Mouse (Mus musculus): ENCODE results near the gene B3gnt2. TPM values are rescaled to one million over a fixed set of nuclear protein-coding genes. Genes with fewer than 3 reads are reported as not detected.

Gene B3gnt2
- 1 to 10 TPM; 6.5 to 8.3 TPM for total RNA-seq (2021)

DNA sequence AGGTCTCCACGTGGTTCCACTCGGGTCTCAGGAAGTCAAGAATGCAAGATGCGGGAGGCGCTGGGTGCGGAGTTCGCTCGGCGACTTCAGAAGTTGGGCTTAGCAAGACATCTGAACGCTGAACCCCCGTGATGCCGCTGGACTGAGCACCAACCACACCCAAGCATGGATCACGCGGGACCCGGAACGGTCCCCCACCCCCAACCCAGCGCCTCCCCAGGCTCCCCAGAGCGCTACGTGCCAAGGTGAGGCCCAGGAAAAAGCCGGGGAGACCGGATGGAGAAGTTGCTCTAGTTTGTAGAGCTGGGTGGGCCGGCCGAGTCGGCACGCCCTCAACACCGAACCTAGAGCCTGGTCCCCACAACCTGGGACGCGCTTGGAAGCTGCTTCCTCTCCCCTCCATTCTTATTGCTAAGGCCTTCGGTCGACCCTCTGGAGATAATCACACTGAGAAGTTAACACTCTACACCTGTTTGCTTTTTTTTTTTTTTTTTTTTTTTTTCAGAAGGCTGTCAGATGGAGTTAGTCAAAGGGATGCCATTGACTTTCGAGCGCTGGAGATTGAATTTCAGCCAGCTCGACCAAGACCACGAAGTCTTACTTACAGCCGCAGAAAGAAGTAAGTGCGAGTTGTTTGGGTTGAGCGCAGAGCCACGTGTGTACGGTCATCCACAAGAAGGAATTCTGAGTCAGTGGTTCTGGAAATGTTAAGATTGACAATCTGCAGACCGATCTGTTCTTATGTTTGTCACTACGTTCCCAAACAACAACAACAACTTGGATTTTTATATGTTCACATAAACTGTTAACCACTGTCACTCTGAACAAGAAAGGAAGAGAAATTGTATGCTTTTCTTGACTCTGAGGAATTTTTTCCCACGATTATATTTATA, at the start of gene B3gnt2:
TSS of gene B3gnt2 (minus strand) at position 627 of the 893 bp plus-strand sequence.
- intact Hi-C loops (cut with DNase I), result loop anchor here (2.0 to 5.0 kb wide), 2 partner anchors 97 to 228 kb away; no protein-coding TSS in a partner anchor
- peak; percentile 51 to 58 for DNase-seq

DNA sequence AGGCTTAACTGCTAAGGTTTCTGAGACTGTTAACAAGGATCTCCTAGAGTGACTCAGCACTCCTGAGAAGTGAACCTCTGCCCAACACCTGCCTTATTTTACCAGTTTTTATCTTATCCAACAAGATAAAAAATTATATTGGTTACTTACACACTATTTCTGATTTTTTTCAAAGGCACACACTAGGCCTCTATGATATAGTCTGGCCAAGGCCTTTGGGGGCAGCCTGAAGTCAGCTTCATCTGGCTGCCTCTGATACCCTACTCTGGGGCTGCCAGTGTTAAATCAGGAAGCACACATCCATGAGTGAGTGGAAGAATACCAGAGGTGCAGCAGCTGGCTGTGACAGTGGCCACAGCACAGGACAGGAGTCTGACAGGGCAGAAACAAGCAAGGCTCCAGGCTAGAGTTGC, 45.7 kb upstream of the B3gnt2 start:
- intact Hi-C loops (cut with DNase I), result no loop called here
- DNase-seq, result no peak

DNA sequence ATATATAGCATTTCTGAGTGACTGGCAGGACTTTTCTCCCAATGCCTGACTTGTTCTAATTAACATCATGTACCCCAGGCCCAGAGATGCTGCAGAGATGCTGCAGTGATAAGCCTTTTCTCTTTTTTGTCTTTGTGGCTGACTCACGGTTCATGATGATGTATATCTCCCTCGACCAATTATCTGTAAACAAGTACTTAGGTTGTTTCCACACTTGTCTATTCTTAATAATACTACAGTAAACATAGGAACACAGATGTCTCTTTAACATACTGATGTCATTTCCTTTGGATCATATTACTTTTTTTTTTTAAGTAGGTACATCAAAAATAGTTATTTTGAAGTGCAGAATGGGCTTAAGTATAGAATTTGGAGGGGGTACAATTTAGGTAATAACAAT, 42.2 kb upstream of the B3gnt2 start:
- no peak for DNase-seq
- intact Hi-C loops (cut with DNase I), result no loop called here

DNA sequence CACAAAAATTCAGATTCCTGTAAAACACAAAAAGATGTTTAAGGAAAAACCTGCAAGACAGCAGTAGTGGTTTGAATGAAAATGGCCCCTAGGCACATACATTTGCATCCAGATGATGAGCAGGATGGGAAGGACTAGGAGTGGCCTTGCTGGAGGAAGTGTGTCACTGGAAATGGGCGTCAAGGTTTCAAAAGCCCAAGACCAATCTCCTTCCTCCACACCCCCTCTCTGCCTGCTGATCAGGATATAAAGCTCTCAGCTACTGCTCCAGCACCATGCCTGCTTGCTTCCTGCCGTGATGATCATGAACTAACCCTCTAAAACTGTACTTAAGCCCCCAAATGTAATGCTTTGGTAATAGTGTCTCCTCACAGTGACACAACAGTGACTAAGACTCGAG, 39.3 kb upstream of the B3gnt2 start:
- intact Hi-C loops (cut with DNase I), result no loop called here
- DNase-seq, result no peak

DNA sequence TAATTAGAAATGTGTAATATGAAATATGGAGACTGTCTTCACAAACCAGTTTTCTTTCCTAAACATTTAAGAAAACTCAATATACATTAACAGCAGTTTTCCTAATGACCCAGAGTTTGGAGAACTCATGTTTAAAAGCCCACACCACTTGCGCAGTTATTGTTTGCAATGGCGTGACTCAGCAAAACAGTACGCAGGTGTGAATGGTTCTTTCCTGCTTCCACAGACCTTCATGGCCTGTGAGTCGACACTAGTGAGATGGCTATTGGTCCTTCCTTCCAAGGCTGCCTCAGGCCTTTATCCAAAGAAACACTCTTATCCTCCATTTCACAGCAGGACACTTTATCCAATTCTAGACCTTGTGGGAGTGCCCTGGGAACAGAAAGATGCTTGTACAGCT, 36.9 kb upstream of the B3gnt2 start:
- intact Hi-C loops (cut with DNase I), result no loop called here
- no peak for DNase-seq

DNA sequence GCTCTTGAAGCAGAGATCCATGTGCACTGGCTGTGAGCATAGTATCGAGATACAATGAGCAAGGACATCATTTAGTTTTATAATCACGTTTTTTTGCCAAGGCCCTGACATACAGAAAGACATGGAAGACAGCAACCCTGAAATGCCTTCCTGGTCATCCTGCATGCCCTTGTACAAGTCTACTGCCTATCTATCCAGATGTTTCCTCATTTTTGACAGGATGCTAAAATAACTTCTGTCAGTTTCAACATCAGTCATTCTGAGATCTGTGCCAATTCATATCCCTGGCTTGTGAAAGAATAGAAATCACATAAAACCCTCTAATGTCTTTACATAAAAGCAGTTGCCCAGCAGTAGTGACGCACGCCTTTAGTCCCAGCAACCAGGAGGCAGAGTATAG, 36.4 kb upstream of the B3gnt2 start:
- no peak for DNase-seq
- intact Hi-C loops (cut with DNase I), result no loop called here

DNA sequence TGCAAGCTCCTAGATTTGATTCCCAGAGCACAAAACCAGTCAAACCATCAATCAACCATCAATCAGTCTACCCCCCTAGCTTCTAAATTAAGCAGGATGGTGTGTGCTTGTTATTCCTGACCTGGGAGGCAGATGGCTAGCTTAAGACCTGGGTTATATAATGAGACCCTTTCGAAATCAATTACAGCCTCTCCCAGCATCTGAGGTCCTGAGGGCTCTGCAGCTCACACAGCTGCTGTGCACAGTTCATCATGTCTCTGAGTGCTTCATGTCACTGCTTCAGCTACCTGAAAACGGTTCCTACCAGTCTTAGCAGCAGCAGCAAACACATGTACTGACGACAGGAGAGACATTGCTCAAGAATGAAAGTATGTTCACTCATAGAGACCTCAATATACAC, 32.3 kb upstream of the B3gnt2 start:
- intact Hi-C loops (cut with DNase I), result no loop called here
- no peak for DNase-seq

DNA sequence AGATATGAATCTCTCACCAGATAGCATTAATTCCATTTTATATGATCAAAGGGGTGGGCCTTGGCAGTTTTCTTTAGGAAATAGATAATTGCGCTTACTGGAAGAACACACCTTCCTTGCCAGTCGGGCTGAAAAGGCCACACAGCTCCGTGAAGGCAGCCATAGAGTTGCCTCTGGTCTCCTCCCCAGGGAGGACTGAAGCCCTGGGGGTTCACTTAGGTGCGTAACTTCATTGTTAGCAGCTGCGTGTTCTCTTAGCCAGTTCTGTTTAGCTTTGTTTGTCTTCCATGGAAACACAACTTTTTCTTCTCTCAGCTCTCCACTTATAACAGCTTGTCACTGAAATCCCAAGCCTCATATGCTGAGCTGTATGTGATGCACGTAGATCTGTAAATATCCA, 31.7 kb upstream of the B3gnt2 start:
- intact Hi-C loops (cut with DNase I), result no loop called here
- no peak for DNase-seq

DNA sequence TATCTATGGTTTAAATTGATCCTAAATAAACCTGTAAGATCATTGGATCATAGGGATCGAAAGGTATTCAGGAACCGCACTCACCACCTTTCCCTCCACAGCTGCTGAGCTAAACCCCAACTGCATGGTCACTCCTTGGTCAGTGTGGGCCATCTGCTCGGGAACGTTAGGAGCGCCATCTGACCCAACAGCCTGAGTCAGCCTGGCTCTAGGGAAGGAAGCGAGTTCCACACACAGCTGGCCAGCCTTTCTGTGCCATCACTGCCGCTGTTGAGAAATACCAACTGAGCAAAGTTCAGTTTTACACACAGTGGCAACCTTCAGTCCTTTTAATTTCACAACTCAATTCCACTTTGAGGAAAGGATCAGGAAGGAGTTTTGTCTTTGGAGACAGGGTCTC, 31.1 kb upstream of the B3gnt2 start:
- intact Hi-C loops (cut with DNase I), result no loop called here

DNA sequence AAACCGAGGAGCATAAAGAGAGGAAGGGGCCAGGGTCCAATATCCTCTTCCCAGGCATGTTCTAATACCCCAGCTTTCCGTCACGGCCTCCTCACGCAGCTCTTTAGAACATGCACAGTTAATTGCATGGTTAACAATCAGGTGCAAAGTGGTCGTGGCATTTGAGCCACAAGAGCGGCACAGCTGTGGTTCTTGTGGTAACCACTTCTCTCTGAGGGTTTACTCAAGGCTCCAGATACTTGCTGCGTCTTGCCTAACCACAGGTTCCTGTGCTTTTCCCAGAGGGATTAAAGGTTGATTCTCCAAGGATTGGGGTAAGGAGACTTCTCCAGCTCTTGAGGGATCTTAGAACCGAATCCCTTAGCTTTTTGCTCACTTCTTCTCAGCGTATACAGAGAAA, 30.5 kb upstream of the B3gnt2 start:
- intact Hi-C loops (cut with DNase I), result no loop called here
- DNase-seq, result no peak

More for the DNA sequence above, 31.1 kb upstream of the B3gnt2 start:
- no peak for DNase-seq

DNA sequence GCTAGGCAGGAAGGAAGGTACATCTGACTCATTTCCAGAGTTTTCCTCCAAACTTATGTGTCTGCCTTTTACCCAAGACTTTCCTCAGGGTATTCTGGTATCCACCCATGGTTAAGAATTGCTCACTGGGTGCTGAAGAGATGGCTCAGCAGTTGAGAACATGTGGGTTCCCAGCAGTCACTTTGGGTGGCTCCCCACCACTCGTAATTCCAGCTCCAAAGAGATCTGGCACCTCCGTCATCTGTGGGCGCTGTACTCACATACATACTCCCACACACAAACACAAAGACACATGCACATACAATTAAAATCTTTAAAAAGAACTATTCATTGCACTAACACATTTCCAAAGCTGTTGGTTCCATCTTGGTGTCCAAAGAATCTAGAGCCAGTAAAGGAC, 28.5 kb upstream of the B3gnt2 start:
- DNase-seq, result no peak

DNA sequence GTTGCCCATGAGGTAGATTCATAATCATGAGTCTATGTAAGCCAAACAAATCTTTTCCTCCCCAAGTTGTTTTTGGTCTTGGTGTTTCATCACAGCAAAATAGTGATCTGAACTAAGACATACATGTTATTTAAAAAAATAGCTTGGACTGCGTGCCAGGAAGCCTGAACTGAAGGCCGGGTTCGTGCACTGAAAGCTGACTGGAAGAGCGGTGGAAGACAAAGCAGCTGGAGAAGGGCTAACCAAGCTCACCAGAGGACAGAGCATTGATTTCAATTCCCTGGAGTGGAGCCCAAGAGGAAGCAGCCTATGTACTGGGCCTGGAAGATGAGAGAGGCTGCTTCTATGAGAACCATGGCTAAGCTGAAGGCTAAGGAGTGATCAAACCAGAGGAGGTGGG, 26.2 kb upstream of the B3gnt2 start:
- intact Hi-C loops (cut with DNase I), result no loop called here
- peak; percentile 10 to 17 for DNase-seq

More for the DNA sequence above, 28.5 kb upstream of the B3gnt2 start:
- intact Hi-C loops (cut with DNase I), result no loop called here

DNA sequence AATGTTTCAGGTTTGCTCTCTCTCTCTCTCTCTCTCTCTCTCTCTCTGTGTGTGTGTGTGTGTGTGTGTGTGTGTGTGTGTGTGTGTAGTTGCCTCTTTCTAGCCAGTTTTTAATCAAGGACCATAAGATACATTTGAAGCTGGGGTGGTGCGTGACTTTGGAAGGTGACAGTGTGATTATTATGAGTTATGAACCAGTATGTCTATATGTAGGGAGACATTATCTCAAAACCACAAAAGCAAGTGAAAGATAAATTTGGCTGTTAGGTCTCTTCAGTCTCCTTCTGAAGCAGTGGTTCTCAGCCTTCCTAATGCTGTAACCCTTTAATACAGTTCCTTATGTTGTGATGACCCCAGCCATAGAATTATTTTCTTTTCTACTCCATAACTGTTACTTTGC, 24.6 kb upstream of the B3gnt2 start:
- intact Hi-C loops (cut with DNase I), result no loop called here
- no peak for DNase-seq

DNA sequence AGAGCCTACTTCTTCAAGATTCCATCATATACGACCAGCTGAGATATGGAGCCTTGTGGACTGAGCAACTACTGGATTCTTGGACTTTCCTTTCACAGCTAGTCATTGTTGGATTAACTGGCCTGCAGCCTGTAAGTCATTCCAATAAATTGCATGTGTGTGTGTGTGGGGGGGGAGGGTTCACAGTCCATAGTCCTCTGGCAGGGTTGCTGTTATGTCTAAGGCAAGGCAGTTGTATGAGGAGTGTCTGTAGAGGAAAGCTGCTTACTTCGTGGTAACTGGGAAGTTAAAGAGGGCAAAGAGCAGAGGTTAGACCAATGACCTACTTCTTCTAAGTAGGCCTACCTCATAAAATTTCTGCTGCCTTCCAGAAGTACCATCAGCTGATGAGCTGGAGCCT, 22.9 kb upstream of the B3gnt2 start:
- intact Hi-C loops (cut with DNase I), result no loop called here
- DNase-seq, result no peak

DNA sequence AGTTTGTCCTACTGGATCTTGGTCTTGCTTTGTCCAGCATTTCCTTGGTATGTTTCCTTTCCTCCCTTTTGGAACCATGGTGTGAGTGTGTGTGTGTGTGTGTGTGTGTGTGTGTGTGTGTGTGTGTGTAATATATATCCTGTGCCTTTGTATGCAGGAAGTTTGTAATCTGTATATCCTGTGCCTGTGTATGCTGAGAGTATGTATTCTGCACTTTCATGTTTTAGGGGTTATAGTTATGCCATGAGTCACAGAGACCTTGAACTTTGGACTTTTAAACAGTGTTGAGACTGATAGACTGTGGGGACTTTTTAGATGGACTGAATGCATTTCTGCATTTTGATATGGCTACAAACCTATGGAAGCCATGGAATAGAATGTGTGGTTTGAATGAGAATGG, 22.2 kb upstream of the B3gnt2 start:
- no peak for DNase-seq
- intact Hi-C loops (cut with DNase I), result no loop called here

DNA sequence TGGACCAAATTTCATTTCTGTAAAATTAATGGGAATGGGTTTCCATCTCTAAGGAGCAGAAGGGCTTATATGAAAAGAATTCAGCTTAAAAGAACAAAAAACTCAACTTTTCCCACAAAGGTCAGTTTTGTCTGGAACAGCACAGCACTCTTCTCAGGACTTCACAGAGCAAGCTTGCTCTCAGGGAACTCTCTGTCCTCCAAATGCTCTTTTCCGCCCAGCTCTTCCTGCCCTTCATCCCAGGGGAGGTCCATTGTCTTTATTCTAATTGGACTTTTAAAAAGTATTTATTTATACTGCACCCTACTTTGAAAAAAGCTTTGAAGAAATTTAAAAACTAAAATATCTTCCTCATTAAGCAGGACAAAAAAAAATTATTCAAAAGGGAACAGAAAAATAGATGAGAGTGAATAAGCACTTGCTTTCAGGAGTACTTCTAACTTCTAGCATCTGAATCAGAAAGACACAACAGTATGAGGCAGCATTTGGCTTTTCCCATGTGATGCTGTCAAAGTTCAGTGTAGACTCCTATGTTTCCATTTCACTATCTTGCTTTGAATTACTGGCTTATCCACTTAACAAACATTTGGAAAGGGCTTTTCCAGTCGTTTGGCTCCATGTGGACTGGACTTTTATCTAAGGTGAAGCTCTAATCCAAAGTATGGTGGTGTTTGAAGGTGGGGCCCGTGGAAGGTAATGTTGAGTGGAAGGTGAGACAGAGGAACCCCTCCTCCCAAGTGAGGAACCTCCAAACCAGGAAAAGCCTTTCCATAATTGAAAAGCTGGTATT, 19.8 kb upstream of the B3gnt2 start:
- intact Hi-C loops (cut with DNase I), result no loop called here
- no peak for DNase-seq

DNA sequence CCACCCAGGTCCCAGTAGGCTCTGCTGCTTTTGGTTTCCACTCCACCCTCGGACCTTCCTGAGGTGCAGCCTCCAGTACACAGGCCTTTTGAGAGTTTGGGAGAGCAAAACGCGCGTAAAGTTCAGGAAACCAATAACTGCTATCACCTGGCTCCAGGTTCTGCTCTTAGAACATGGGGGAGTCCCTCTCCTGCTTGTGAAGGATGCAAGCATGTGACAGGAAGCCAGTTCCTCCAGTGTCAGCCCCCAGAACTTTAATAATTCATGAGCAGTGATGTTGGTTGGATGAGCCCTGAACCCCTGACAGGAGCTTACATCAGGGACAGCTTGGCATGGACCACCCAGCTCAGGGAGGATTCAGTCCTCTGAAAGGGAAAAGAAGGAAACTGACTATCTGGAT, 18.9 kb upstream of the B3gnt2 start:
- intact Hi-C loops (cut with DNase I), result no loop called here
- no peak for DNase-seq

DNA sequence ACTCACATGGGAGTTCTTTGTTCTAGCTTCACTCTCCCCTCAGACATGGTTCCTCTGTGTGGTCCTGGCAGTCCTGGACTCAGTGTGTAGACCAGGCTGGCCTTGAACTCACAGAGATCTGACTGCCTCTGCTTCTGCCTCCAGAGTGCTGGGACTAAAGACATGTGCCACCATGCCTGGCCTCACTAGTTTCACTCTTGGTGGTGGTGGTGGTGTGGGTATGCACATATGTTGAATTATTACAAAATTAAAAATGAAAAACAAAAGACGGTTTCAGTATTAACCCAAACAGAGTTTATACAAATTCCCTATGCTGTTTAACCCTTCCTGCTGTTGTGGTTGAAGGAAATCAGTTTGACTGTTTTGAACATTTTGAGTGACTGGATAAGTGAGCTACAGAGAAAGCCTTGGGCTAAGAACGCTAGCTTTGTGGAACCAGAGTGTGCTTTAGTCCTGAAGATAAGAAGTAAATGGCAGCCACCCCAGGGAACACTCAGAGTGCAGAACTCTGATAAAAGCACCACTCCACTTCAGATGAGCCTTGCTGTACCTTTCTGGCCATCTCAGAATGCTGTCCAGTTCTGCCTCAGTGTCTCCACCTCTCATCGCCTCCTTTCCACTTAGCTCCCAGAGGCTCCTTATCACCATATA, 16.0 kb upstream of the B3gnt2 start:
- intact Hi-C loops (cut with DNase I), result no loop called here

DNA sequence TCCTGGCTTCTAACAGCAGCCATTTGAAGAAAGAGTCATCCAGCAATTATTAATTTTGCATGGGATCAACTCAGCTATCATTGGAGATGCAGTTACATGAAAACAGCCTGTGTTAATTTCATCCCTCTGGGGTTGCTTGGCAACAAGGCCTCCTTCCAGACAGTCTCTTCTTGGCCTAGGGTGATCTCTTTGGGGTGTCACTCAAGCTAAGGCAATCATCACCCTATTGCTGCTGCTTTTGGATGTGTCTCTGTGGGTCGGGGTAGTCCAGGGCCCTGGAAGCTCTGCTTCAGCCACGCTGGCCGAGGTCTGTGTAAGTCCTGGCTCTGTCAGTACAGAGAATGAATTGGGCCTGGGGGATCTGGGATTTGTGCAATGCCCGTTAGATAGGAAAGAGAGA, 14.5 kb upstream of the B3gnt2 start:
- no peak for DNase-seq
- intact Hi-C loops (cut with DNase I), result no loop called here

More for the DNA sequence above, 16.0 kb upstream of the B3gnt2 start:
- no peak for DNase-seq

DNA sequence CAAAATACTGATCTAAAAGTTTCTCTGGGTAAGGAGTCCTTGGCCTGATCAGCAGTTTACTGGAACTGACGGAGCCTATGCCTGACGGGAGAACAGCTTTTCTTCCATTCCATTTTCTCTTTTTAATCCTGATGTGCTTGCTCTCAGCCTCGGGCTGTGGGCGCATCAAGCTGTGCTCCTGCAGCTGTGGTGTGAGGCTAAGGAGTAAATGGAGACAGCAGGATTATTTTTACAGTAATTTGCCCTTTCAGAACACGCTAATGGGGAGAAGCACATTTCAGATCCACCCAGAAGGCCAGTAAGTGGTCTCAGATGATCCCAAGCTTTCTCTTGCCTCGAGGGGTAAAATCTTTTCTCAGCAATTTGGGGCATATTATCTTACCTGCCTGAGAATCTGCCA, 14.0 kb upstream of the B3gnt2 start:
- intact Hi-C loops (cut with DNase I), result no loop called here
- no peak for DNase-seq

DNA sequence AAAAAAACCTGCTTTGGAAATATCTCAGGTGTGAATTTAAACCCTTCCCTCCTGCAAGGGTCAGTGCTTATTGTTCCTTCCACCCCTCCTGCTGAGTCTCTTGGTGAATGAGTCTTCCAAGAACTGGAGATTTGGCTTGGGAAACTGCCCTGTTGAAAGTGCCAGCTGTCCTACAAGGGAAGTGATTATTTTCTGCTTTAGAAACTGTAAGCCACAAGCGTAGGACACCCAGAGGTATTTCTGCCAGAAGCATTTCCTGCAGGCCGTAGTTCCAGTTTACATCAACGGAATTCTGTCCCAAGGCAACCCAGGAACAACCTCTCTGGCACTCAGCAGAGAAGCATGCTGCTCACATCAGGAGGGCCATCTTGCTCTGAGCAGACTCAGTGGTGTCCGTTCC, 12.6 kb upstream of the B3gnt2 start:
- intact Hi-C loops (cut with DNase I), result no loop called here

More for the DNA sequence above, 12.6 kb upstream of the B3gnt2 start:
- peak; percentile 40 to 50 for DNase-seq
